ENCODE assay signal across 8 mouse cellular contexts in genomic region chr1:74713859-74714730, GRCm38 (mm10). TPM values are rescaled to one million over a fixed set of nuclear protein-coding genes. Genes with fewer than 3 reads are reported as not detected.
DNase-seq lines count a peak whose midpoint lies in the region; ATAC-seq and TF ChIP-seq lines count a peak whose summit lies in the region.

No protein-coding gene starts in this region.

- peaks cover 6% of the 10 kb centered on the region for H3K4me1 ChIP-seq in lung, embryonic 16.5 days (replicated peaks; ENCODE audit: control insufficient read depth, insufficient read depth, low read length)
- peaks cover 12% of the 10 kb centered on the region for H3K4me1 ChIP-seq in forebrain, embryonic 12.5 days
- peaks cover 49% of the 10 kb centered on the region for H3K4me1 ChIP-seq in limb, embryonic 10.5 days
- H3K4me1 ChIP-seq in olfactory bulb, adult 2 months (ENCODE audit: control insufficient read depth, insufficient read depth, low read length): peaks cover 11% of the 10 kb centered on the region

- H3K9me3 ChIP-seq in lung, embryonic 16.5 days (ENCODE audit: control insufficient read depth, low read length): no peaks in the 10 kb centered on the region
- no peaks in the 10 kb centered on the region for H3K9me3 ChIP-seq in forebrain, embryonic 12.5 days
- H3K9me3 ChIP-seq in limb, embryonic 10.5 days (replicated peaks): no peaks in the 10 kb centered on the region

- no peak for TF ChIP-seq CTCF in olfactory bulb, adult 2 months (IDR thresholded peaks at IDR 0.05; ENCODE audit: insufficient read depth, low read depth, low read length)

- peak overlapping the region; percentile 44 for H3K4me3 ChIP-seq in lung, embryonic 16.5 days (ENCODE audit: low read length)
- peak overlapping the region; percentile 49 for H3K4me3 ChIP-seq in forebrain, embryonic 12.5 days (replicated peaks)
- peak overlapping the region; percentile 64 for H3K4me3 ChIP-seq in limb, embryonic 10.5 days
- peak overlapping the region; percentile 52 for H3K4me3 ChIP-seq in olfactory bulb, adult 2 months (ENCODE audit: insufficient read depth, low read depth, low read length)

- 19% methylated on average over 12 of the region's 12 CpGs for WGBS in lung, embryonic 16.5 days
- WGBS in forebrain, embryonic 12.5 days: 39% methylated on average over 12 of the region's 12 CpGs
- 23% methylated on average over 12 of the region's 12 CpGs for WGBS in limb, embryonic 10.5 days
- WGBS in olfactory bulb, adult 2 months: 16% methylated on average over 12 of the region's 12 CpGs

- peak overlapping the region; percentile 86 for H3K4me2 ChIP-seq in lung, embryonic 16.5 days (ENCODE audit: low read depth, low read length)
- H3K4me2 ChIP-seq in forebrain, embryonic 12.5 days: peak overlapping the region; percentile 91

- no peaks in the 10 kb centered on the region for H3K36me3 ChIP-seq in lung, embryonic 16.5 days (ENCODE audit: control insufficient read depth, insufficient read depth, low read length)
- no peaks in the 10 kb centered on the region for H3K36me3 ChIP-seq in forebrain, embryonic 12.5 days (replicated peaks)
- 0 out of 2 replicates have a peak, but pooled peaks cover 1% of the 10 kb centered on the region for H3K36me3 ChIP-seq in limb, embryonic 10.5 days

- peak overlapping the region; percentile 60; the same call in 1 of the 2 replicates for H3K9ac ChIP-seq in lung, embryonic 16.5 days (ENCODE audit: low read length)
- H3K9ac ChIP-seq in forebrain, embryonic 12.5 days: peak overlapping the region; percentile 56

- peaks cover 2% of the 10 kb centered on the region; the same call in 1 of the 2 replicates for H3K27me3 ChIP-seq in lung, embryonic 16.5 days (ENCODE audit: control insufficient read depth, insufficient read depth, low read depth, low read length)
- H3K27me3 ChIP-seq in forebrain, embryonic 12.5 days: peaks cover 20% of the 10 kb centered on the region
- no peaks in the 10 kb centered on the region for H3K27me3 ChIP-seq in limb, embryonic 10.5 days (ENCODE audit: low read depth, poor library complexity, severe bottlenecking)

- DNase-seq in lung, postnatal 10 days: no peak
- no peak for DNase-seq in limb, embryonic 10.5 days (ENCODE audit: low spot score)
- DNase-seq in cerebellum, adult 9-11 months: no peak
- DNase-seq in thymus, postnatal 10 days (ENCODE audit: low spot score in 2 of 2): no peak
- DNase-seq in kidney, postnatal 10 days: no peak

- no peak; the same call in 1 of the 2 replicates for ATAC-seq in lung, embryonic 16.5 days (ENCODE audit: low read depth)
- ATAC-seq in forebrain, embryonic 12.5 days (ENCODE audit: low FRiP score): no peak

- no peak overlapping the region for H3K27ac ChIP-seq in lung, embryonic 16.5 days (ENCODE audit: low read length)
- no peak overlapping the region for H3K27ac ChIP-seq in forebrain, embryonic 12.5 days
- H3K27ac ChIP-seq in limb, embryonic 10.5 days: peak overlapping the region; percentile 91
- H3K27ac ChIP-seq in olfactory bulb, adult 2 months (ENCODE audit: insufficient read depth, low read depth, low read length): no peak overlapping the region

- TF ChIP-seq POLR2A in olfactory bulb, adult 2 months (IDR thresholded peaks at IDR 0.05; ENCODE audit: insufficient read depth, low read depth, low read length): no peak

RNA-seq across cellular contexts. Expression of gene Cyp27a1, which starts 0.7 kb away (rescaled TPM):
- 2.6 and 4.4 TPM in 2 replicates for polyA plus RNA-seq in lung, embryonic 16.5 days (2015; fragmentation: Nextera tagmentation; extraction: Ambion mirVana)
- 3.0 and 3.3 TPM in 2 replicates for polyA plus RNA-seq in forebrain, embryonic 12.5 days (2016; fragmentation: Nextera tagmentation; extraction: Ambion mirVana)
- polyA plus RNA-seq in limb, embryonic 10.5 days (2016; fragmentation: Nextera tagmentation; extraction: Ambion mirVana): 22.8 and 25.5 TPM in 2 replicates
- not detected in 2 replicates for polyA plus RNA-seq in olfactory bulb, adult 2 months (2012; ENCODE audit: insufficient read depth, insufficient read length, low replicate concordance, missing spikeins)

RNA-seq across cellular contexts. Expression of gene Prkag3, which starts 34.9 kb away (rescaled TPM):
- 0.67 and 1.7 TPM in 2 replicates for polyA plus RNA-seq in lung, embryonic 16.5 days (2015; fragmentation: Nextera tagmentation; extraction: Ambion mirVana)
- not detected in 2 replicates for polyA plus RNA-seq in forebrain, embryonic 12.5 days (2016; fragmentation: Nextera tagmentation; extraction: Ambion mirVana)
- polyA plus RNA-seq in limb, embryonic 10.5 days (2016; fragmentation: Nextera tagmentation; extraction: Ambion mirVana): 0.16 and 0.29 TPM in 2 replicates
- polyA plus RNA-seq in olfactory bulb, adult 2 months (2012; ENCODE audit: insufficient read depth, insufficient read length, low replicate concordance, missing spikeins): not detected in 2 replicates

RNA-seq across cellular contexts. Expression of gene Ttll4, which starts 52.5 kb away (rescaled TPM):
- 15.8 and 16.5 TPM in 2 replicates for polyA plus RNA-seq in lung, embryonic 16.5 days (2015; fragmentation: Nextera tagmentation; extraction: Ambion mirVana)
- 48.6 and 53.0 TPM in 2 replicates for polyA plus RNA-seq in forebrain, embryonic 12.5 days (2016; fragmentation: Nextera tagmentation; extraction: Ambion mirVana)
- polyA plus RNA-seq in limb, embryonic 10.5 days (2016; fragmentation: Nextera tagmentation; extraction: Ambion mirVana): 52.0 and 53.8 TPM in 2 replicates
- 137 TPM in 1 of 2 replicates, not detected in the other for polyA plus RNA-seq in olfactory bulb, adult 2 months (2012; ENCODE audit: insufficient read depth, insufficient read length, low replicate concordance, missing spikeins)

RNA-seq across cellular contexts. Expression of gene Wnt6, which starts 57.6 kb away (rescaled TPM):
- polyA plus RNA-seq in lung, embryonic 16.5 days (2015; fragmentation: Nextera tagmentation; extraction: Ambion mirVana): 0.29 and 0.68 TPM in 2 replicates
- 3.3 and 4.5 TPM in 2 replicates for polyA plus RNA-seq in forebrain, embryonic 12.5 days (2016; fragmentation: Nextera tagmentation; extraction: Ambion mirVana)
- polyA plus RNA-seq in limb, embryonic 10.5 days (2016; fragmentation: Nextera tagmentation; extraction: Ambion mirVana): 30.1 and 34.2 TPM in 2 replicates
- not detected in 2 replicates for polyA plus RNA-seq in olfactory bulb, adult 2 months (2012; ENCODE audit: insufficient read depth, insufficient read length, low replicate concordance, missing spikeins)
